Mouse (Mus musculus): ENCODE results near the gene Nova1.

GRCm38 (mm10) chr12:46710094-46710493 is 108.6 kb downstream of the Nova1 start:
- TF ChIP-seq CTCF (IDR thresholded peaks at IDR 0.05 in 2 of 3, conservative IDR thresholded peaks at IDR 0.05 in 1 of 3; ENCODE audit: control insufficient read depth in 1 of 3, insufficient read depth in 1 of 3, low read depth in 2 of 3, low read length in 3 of 3, poor library complexity in 1 of 3, severe bottlenecking in 1 of 3), result no peak
- no peak for TF ChIP-seq TBP (IDR thresholded peaks at IDR 0.05; ENCODE audit: low read depth, low read length)
- TF ChIP-seq ZKSCAN1 (IDR thresholded peaks at IDR 0.05; ENCODE audit: low read depth, low read length), result peak; percentile 59; the same call in 1 of the 2 replicates
- TF ChIP-seq MAZ (IDR thresholded peaks at IDR 0.05; ENCODE audit: low read depth, low read length), result peak; percentile 54; the same call in 1 of the 2 replicates
- no peak for TF ChIP-seq MEF2A (IDR thresholded peaks at IDR 0.05; ENCODE audit: extremely low read depth, insufficient replicate concordance, low read depth, low read length, poor library complexity, severe bottlenecking)
- TF ChIP-seq CHD2 (IDR thresholded peaks at IDR 0.05; ENCODE audit: low read length), result peak; percentile 35; the same call in 1 of the 2 replicates
